Mouse (Mus musculus): Measurements from ENCODE around the gene Olah.

Olah gene

DNA sequence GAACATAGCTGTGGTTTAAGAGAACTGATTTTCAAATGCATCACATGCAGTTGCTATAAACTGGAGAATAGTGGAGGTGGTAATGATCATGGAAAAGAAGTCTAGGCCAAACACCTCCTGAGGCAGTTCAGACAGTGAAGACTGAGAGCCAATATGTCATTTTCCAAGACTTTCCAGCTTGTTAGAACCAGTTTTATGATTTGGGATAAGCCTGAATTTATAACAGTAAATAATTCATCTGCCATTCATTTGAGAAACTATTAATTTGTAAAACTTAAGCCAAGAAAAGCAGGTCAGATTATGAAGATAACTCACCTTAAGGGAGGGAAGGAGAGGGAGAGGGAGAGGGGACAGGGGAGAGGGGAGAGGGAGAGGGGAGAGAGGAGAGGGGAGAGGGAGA lies 43.9 kb downstream of the Olah start:
- ATAC-seq (ENCODE audit: low TSS enrichment), result no peak

DNA sequence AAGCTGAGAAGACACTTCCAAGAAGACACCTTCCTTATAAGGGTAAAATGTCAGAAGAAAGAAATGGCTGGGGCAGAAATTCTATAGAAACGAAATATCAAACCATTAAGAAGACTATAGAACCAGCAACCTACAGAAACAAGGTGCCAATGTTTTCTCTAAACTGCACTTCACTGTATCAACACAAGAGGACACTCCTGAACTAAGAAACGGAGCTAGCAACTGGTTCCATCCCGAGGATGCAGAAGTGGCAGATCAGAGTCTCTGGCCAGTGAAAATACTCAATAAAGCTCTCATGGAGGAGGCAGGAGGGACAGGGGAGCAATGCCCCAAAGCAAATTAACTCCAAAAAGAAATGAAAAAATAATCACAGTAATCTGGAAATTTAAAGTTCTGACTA lies 48.1 kb downstream of the Olah start:
- peak; percentile 65; the same call in 1 of the 2 replicates for ATAC-seq (ENCODE audit: low TSS enrichment)

DNA sequence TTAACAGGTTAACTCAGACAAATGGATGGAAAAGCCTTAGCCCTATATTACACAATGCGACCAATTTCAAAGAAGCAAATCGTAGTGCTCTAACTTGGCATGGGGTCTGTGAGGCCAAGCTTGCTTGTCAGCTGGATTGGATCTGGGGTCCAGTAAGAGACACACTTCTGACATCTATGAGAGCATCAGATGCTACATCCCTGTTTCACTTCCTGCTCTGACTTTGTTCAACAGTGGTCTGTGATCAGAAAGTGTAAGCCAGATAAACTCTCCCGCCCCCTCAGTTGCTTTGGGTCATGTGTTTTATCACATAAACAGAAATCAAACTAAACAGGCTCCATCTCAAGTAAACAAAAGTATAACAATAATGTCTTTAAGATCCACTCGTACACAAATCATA lies 48.6 kb downstream of the Olah start:
- ATAC-seq (ENCODE audit: low TSS enrichment), result no peak

DNA sequence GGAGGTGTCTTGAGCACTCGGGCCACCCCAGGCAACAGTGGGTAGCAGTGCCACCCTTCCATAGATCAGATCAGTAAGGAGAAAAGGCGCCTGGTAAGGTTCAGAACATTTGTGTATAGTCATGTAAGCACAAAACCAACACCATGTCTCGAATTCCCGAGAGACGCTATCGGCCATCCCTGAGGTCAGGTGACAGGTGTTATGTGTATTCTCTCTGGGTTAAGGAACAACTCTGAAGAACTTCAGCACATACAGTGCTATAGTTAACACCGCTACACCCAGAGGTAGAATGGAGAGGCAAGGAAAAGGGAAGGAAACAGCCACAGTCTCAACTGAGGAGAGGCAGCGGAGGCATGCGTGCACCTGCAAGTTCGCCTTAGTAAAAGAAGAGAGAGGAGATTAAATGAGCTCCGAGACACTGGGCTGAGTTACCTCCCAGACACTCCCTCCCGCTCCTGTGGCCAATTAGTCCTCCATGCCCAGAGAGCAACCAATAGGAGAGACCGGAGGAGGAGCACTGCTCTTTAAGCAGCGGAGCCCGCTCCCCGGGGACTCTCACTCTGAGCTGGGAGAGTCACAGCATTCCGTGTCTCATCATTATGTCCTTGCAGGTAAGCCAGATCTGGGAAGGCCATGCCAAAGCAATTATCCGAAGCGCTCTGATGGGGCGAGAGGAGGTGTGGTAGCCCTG lies 61.3 kb downstream of the Olah start, which contains the start of gene Acbd7:
Gene Acbd7, plus strand, starts transcription at position 558 of the 691 bp plus-strand sequence.
- ATAC-seq (ENCODE audit: low TSS enrichment), result peak; percentile 76

DNA sequence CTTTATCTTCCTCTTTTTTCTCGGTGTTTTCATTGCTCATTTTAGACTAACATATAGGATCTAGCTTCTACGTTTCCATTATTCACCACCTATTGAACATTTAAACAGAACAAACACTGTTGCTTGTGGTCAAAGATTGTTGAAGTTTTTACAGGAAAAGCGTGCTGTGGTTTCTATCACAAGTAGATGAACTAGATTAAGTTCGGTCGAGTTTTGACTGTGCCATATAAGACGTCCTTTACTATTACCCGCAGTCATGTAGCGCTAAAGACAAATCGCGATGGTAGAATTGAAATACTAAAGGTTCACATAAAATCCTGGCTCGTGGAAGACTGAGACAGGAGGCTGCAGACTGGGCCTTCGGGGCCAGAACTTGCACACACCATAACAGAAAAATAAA lies 63.2 kb downstream of the Olah start:
- ATAC-seq (ENCODE audit: low TSS enrichment), result no peak

DNA sequence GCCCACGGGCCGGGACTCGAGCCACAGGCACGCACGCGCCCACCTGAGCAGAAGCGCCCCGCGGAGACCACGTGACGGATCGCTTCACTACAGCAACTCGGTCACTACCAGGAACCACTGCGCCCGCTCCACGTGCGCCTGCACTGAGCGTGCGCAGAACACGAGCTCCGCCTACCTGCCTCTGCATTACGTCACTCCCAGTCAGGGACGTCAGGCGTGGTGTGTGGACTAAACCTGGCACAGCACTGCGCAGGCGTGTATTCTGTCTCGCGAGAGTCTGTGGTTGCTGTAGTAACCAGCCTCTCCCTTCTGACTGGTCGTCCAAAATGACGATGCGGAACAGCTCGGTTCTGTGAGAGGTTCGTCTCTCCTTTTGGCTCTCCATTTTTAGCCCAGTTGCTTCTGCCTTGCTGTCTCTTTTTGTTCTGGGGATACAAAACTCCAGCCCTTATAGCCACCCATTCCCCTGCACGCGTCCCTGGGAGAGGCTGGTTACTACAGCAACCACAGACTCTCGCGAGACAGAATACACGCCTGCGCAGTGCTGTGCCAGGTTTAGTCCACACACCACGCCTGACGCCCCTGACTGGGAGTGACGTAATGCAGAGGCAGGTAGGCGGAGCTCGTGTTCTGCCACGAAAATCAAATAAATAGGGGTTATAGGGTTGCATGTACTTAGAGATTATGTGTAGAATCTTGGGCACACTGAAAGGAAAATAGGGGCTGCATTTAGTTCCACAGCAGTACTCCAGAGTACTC lies 64.3 kb downstream of the Olah start, which contains the start of gene Rpp38:
Gene Rpp38, minus strand, starts transcription at position 160 of the 759 bp plus-strand sequence.
- peak; percentile 94 for ATAC-seq (ENCODE audit: low TSS enrichment)

DNA sequence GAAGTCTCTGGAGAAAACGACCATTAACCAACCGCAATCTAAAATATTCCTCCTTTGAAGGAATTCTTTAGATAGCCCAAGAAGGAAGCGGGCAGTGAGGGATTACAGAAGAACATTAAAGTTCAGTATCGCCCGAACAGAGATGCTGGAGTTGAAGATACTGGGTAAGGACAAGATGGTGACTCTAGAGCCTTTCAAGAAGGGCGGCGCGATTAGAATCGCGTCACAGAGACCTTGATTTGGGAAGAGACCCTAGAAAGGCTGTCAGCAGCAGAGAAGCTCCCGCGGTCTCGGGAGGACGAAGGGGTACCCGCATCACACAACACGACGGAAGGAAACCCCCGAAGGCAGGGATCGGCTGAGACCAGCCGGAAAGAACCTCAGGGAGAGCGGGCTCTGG lies 65.0 kb downstream of the Olah start:
- ATAC-seq (ENCODE audit: low TSS enrichment), result no peak; the same call in 1 of the 2 replicates

DNA sequence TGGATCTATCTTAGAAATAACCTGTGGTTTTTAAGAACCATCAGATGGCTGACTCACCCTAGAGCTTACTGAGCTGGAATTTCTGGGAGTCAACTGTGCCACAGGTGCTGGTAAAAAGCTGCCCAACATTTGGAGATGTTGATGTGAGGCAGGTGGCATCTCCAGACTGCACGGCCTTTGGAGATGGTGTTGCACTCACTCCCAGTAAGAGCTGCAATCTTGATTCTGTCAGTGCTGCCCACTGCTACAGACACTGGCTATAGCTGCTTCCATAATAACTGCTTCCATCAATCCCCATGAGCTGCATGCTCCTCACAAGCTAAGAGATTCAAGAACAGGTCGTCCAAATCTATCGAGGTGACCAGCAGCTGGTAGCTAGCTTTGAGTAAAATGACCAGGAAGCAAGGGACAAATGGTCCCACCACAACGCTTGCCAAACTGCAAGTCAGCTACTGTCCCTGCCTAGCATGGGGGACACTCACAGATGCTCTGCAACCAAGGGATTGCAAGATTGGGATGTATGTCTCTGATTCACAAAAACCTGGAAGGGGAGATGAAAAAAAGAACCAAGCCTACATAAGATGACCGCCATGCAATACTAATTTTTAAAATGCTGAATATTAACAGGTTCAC lies 65.8 kb downstream of the Olah start:
- ATAC-seq (ENCODE audit: low TSS enrichment), result no peak

DNA sequence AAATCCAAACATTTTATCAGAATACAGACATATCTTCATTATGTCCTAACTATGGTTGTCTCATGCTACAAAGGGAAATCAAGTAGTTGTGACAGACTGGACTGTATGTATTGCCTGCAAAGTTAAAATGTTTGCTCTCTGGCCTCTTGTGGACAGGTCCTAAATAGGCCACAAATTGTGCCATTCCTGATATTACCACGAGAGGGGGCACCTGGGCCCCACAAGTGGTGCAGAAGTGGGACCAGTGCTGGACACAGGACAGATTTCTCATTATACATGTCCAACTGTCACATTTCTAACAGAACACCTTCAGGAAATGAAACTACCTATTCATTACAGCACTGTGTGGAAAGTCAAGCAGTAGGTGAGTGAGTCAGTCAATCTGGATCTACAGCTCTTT lies 69.7 kb downstream of the Olah start:
- no peak for ATAC-seq (ENCODE audit: low TSS enrichment)

DNA sequence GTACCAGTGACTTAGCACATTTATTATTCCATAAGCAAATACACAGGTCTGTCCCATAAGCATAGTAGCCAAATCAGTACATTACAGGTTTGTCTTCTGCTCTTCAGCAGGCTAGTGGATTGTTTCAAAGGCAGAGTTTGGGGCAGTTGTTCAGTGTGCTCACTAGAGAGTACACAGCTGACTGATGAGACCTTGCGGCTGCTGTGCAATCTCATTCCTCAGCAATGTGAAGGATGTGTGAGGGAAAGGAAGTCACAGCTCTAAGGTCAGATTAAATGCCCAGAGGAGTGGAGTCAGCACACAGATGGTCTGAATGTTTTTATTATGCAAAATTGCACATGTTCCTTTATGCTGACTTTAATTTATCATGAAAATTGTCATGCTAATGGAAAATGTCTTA lies 70.5 kb downstream of the Olah start:
- no peak for ATAC-seq (ENCODE audit: low TSS enrichment)

DNA sequence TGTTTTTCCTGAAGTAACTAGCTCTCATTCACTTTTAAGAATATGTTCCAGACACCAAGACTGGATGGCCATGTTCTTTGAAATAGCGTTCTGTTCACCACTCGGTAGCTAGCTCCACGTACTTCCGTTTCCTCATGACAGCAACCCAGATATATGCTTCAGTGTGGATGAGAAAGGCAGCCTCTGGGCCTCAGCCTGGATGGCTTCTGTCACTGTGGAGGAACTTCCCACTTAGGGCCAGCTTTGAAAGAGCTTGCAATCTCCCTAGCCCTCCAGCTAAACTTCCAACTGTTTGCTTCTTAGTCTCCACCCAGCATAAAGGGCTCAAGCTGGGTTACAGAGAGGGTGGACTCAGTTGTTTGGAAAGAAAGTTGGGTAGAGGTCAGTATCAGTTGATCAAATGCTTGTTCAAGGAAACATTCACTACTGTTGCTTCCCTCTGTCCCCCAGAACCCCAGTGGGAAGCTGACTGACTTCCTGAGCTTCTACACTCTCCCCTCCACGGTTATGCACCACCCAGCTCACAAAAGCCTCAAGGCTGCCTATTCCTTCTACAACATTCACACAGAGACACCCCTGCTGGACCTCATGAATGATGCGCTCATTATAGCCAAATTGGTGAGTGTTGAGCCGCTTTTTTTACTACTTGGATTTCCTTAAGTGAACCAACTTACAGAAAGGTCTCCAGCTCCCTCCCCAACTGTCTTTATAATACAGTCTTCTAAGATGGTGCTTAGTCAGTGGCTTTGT lies 72.5 kb downstream of the Olah start:
- no peak for ATAC-seq (ENCODE audit: low TSS enrichment)

DNA sequence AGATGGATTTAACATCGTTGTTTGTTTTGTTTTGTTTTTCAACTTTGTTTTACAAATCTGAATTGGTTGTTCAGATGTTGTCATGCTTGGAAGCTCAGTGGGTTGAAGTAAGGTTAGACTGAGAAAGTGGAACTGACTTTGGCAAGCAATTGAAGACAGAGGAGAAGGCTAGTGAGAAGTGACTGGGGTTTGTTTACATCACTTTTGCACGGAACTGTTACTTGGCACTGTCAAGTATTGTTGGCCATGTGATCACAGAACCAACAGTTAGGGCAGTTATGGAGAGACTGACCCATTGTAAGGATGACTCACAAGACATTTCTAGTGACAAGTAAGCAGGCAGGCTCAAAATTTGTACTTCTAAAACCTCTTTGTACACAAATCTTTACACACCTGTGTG lies 73.9 kb downstream of the Olah start:
- ATAC-seq (ENCODE audit: low TSS enrichment), result no peak

DNA sequence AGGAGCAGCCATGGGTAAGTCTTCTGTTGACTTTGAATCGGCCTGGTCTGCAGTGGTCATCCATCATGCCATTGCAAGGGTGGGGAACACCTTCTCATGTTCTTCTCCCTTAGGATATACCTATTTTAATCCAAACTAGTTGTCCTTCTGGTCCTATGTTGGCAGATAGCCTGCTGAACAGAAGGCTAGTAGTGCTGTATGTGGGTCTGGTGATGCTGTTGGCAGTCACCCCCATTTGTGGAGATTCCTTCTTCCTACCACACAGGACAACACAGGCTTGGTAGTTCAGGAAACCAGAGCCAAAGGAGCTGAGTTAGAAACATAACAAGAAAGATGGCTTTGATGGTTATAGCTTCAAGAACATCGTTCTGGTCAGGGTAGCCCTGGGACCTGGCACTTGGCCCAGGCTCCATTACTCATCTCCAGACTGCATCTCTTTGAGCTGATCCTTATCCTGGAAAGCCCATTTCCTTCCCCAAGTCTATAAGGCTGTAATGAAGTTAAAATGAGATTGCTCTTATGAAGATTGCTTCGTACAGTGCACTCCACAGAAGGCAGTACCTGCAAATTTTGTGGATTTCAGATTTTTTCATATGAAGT lies 91.5 kb downstream of the Olah start:
- peak; percentile 62; the same call in 1 of the 2 replicates for ATAC-seq (ENCODE audit: low TSS enrichment)

DNA sequence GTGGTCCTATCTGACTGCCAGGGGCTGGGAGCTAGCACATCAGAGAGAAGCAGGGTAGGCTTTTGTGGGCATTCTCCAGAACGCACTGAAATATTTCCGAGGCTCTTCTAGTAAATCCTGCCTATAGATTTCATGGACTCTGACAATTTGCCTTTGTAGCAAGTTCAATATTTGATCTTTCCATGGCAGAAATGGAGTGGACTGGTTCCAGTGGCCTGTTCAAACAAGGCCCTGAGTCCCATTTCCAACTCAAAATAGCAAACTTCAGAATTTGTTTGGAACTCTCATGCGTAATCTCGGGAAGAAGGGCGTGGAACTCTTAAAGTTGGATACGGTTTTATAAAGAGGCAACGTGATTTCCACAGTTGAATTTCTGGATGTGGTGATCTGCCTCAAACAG lies 101.2 kb downstream of the Olah start:
- ATAC-seq (ENCODE audit: low TSS enrichment), result no peak

DNA sequence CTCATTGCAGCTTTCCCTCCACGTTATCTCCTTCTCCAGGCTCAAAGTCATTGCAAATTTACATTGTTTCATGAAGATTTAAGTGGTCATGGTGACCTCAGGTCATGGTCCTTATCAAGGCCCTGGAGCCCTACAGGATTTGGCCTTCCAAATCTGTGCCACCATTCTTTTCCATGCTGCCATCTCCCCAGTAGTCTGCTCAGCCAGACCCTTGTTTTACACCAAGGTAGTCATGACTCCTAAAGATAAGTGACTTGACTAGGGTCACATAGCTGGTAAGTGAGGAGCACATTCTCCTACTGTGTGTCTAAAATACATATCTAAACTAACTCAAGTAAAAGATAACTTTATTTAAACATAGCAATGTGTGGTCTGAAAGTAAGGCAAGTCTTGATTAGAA lies 104.8 kb downstream of the Olah start:
- ATAC-seq (ENCODE audit: low TSS enrichment), result no peak
